Mouse (Mus musculus) small intestine, adult 2 months (tissue): ENCODE results near the gene Aifm1. TPM values are rescaled to one million over a fixed set of nuclear protein-coding genes. Genes with fewer than 3 reads are reported as not detected.

Experiments used
- H3K27ac ChIP-seq: fragments of 200-500 bp; 2 replicates; pipeline ENCODE4 v1.5.1; 2012; ENCODE audit warnings: low read depth, low read length, control low read depth, inconsistent platforms; ENCODE audit not compliant: insufficient read depth
- H3K27me3 ChIP-seq: fragments of 200-500 bp; 2 replicates; pipeline ENCODE4 v1.6.1; 2012; ENCODE audit warnings: mild to moderate bottlenecking, moderate library complexity, low read length, inconsistent platforms; ENCODE audit not compliant: control insufficient read depth, insufficient read depth
- H3K36me3 ChIP-seq: fragments of 200-500 bp; 2 replicates; pipeline ENCODE4 v1.6.1; 2012; ENCODE audit warnings: mild to moderate bottlenecking, low read length, control low read depth, inconsistent platforms; ENCODE audit not compliant: control insufficient read depth, insufficient read depth
- H3K4me1 ChIP-seq: fragments of 200-500 bp; 2 replicates; pipeline ENCODE4 v1.6.1; 2012; ENCODE audit warnings: low read length, inconsistent platforms, mixed read lengths; ENCODE audit not compliant: control insufficient read depth, insufficient read depth, insufficient read length
- H3K4me3 ChIP-seq: fragments of 200-500 bp; 2 replicates; pipeline ENCODE4 v1.5.1; 2012; ENCODE audit warnings: low read depth, mild to moderate bottlenecking, control low read depth, inconsistent platforms, low read length, moderate library complexity
- CTCF ChIP-seq: fragments of 200-500 bp; IDR thresholded peaks from 2 replicates; pipeline ENCODE4 v1.5.1; 2012; ENCODE audit warnings: low read depth, mild to moderate bottlenecking, control low read depth, inconsistent platforms, low read length, moderate library complexity, mixed read lengths; ENCODE audit not compliant: insufficient replicate concordance, insufficient read length; ENCODE audit errors: extremely low read depth
- POLR2A ChIP-seq: fragments of 200-500 bp; IDR thresholded peaks from 2 replicates; pipeline ENCODE4 v1.6.1; 2012; ENCODE audit warnings: low read depth, mild to moderate bottlenecking, control low read depth, inconsistent platforms, low read length, moderate library complexity
- WGBS: fragments of 180-500 bp; shearing (Covaris S2); methylation state at CpG from one replicate; pipeline ENCODE4 v1.1.7; 2018; 5-methylcytosine and 5-hydroxymethylcytosine counted together
- polyA plus RNA-seq: library from polyadenylated mRNA; depleted of rRNA; stranded (reverse); fragments of >200 nt; gene quantifications from 2 replicates; pipeline ENCODE4 v1.2.3, GENCODE M21; 2012; rRNA removed

Gene Aifm1
- polyA plus RNA-seq, 1 experiment, result 11.5 TPM

DNA sequence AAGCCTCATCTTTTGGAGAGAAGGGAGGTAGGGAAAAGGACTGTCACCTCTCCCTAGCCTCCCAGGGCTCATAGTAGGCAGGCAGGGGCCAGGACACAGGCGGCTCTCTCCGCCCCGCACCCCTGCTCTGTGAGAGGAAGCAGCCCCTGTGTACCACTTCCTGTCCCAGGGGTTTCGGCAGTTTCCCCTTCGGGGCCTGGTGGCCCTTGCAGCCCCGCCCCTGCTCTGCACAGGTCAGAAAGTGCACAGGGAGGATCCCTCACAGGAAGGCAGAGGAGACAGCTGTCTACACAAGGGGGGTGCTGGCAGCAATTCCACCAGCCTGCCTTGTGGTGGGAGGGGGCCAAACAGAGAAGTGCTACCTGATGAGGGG is 79.8 kb downstream of the Aifm1 start:
- 29% methylated on average over 6 of the region's 6 CpGs for WGBS

DNA sequence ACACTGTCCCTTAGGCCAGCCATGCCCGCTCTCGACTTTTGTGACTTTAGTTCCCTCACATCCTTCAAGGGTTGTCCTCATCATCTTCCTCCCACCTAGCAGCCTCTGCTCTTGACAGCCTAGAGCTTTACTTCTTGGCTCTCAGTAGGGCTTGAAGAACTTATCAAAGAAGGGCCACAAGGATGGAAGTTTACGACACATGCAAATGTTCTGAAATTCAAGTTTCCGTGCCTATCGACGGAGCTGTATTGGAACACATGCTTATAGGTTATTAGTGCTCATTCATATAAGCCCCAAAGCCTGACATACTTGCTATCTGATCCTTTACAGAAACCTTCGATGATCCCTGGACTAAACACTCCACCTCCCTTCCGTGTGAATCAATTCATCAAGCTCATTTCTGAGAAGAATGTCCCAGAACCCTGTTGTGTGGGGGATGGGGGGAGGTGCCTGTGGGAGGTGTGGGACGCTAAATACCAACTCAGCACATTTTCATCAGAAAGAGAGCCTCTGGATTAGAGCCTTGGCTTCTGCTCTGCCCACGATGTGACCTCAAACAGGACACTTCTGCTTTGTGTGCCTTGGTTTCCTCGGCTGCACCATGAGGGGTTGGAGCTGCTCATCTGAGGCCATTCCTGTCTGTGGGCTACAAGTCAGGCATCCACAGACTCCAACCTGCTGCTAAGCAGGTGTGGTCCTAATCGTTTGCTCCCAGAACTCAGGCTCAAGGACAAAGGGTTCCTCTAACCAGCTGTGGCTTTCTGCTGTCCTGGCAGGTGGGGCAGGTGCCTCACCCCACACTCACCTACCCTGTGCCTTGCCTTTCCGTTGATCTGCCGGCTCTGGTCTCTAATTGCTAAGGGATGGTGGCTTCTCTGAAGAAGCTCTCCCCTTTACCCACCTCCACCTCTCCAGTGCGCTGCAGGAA is 80.5 kb downstream of the Aifm1 start:
- no peak for TF ChIP-seq CTCF
- no peak for TF ChIP-seq POLR2A
- Histone ChIP-seq H3K4me3 (peak overlapping the region; percentile 44), H3K4me1 (peaks cover 40% of the 10 kb centered on the region), H3K27me3 (no peaks in the 10 kb centered on the region), H3K27ac (peak overlapping the region; percentile 88), H3K36me3 (no peaks in the 10 kb centered on the region)
- 56% methylated on average over 15 of the region's 15 CpGs for WGBS

More for the DNA sequence above, 79.8 kb downstream of the Aifm1 start:
- H3K4me3 ChIP-seq, result peak overlapping the region; percentile 44
- no peak for TF ChIP-seq POLR2A
- no peak for TF ChIP-seq CTCF
- no peaks in the 10 kb centered on the region for H3K36me3 ChIP-seq
- H3K27ac ChIP-seq, result peak overlapping the region; percentile 88
- peaks cover 39% of the 10 kb centered on the region for H3K4me1 ChIP-seq
- no peaks in the 10 kb centered on the region for H3K27me3 ChIP-seq

DNA sequence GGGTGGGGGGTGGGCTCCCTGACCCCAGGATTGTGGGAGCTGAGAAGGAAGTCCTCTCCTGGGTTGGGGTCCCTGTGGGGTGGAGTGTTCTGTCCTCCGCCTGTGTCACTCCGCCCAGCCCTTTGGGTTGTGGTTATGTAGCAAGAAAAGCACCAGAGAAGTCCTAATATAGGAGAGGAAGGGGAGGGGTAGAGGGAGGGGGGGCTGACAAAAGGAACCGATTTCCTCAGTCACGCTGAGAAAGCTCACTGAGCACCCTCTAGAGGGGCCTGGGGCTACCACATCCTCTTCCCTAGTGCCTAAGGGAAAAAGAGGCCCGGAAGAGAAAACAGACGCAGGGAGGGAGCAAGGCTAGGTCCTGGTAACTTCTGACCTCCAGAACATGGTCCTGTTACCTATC is 83.8 kb downstream of the Aifm1 start:
- TF ChIP-seq POLR2A, result no peak
- TF ChIP-seq CTCF, result 0 out of 2 replicates have a peak, but pooled peaks have one; percentile 9
- Histone ChIP-seq H3K27me3 (no peaks in the 10 kb centered on the region), H3K4me1 (peaks cover 41% of the 10 kb centered on the region), H3K27ac (peak overlapping the region; percentile 41), H3K4me3 (no peak overlapping the region), H3K36me3 (no peaks in the 10 kb centered on the region)
- 66% methylated on average over 6 of the region's 6 CpGs for WGBS

DNA sequence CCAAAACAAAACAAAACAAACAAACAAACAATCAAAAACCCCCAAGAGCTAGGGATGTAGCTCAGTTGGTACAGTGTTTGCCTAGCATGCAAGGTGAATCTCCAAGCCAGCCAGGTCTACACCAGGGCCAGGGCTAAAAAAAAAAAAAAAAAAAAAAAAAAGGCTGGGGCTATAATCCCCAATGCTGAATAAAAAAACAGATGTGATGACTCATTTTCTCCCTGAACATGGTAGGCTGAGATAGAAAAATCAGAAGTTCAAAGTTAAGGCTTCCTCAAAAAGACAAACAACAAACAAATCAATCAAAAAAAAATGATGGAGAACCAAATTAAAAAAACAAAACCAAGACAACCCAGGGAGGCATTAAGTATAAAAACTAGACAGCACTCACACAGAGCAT is 84.3 kb downstream of the Aifm1 start:
- no peak overlapping the region for H3K4me3 ChIP-seq
- no peak overlapping the region for H3K27ac ChIP-seq
- H3K4me1 ChIP-seq, result peaks cover 41% of the 10 kb centered on the region
- H3K27me3 ChIP-seq, result no peaks in the 10 kb centered on the region
- no peaks in the 10 kb centered on the region for H3K36me3 ChIP-seq
- no peak for TF ChIP-seq POLR2A
- TF ChIP-seq CTCF, result no peak

DNA sequence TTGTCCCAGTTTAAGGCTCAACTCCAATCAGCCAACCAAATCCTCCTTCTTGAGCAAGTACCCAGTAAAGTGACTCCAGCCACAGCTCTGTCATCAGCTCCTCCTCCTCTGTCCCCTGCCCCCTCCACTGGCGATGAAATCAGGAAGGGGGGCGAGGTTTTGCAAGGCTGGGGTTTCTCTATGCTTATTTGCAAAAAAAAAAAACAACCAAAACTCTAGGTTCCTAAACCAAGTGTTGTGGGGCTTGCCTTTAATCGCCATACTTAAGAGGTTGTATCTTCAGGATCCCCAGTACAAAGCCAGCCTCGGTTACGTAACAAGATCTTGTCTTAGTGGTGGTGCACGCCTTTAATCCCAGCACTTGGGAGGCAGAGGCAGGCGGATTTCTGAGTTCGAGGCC is 84.7 kb downstream of the Aifm1 start:
- no peak overlapping the region; the same call in 1 of the 2 replicates for H3K27ac ChIP-seq

DNA sequence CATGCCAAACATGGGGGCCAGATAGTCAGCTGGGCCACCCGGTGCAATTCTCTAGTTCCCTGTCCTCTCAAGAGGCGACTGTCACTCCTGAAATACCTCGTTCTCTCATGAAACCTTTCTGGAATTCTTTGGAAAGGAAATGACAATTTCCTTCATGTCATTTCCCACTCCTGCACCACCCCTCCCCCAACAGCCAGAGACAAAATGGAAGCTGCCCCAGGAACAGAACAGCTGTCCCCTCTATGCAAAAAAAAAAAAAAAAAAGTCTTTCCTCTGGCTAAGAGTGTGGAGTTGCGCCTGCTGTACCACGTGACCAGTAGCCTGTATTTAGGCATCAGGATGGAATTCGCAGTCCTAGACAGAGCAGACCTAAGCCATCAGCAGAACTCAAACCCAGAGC is 85.1 kb downstream of the Aifm1 start:
- Histone ChIP-seq H3K27ac (peak overlapping the region; percentile 49; the same call in 1 of the 2 replicates), H3K27me3 (no peaks in the 10 kb centered on the region), H3K4me1 (peaks cover 39% of the 10 kb centered on the region), H3K4me3 (no peak overlapping the region), H3K36me3 (no peaks in the 10 kb centered on the region)
- TF ChIP-seq CTCF (no peak), POLR2A (no peak)
- WGBS, result 68% methylated on average over 6 of the region's 6 CpGs

More for the DNA sequence above, 84.7 kb downstream of the Aifm1 start:
- 75% methylated on average over 8 of the region's 8 CpGs for WGBS
- H3K4me3 ChIP-seq, result no peak overlapping the region
- H3K4me1 ChIP-seq, result peaks cover 39% of the 10 kb centered on the region
- TF ChIP-seq POLR2A (no peak), CTCF (no peak)
- no peaks in the 10 kb centered on the region for H3K27me3 ChIP-seq
- no peaks in the 10 kb centered on the region for H3K36me3 ChIP-seq

- Histone ChIP-seq H3K36me3 (peaks cover 9% of the 10 kb centered on the region; the same call in 1 of the 2 replicates), H3K4me1 (peaks cover 36% of the 10 kb centered on the region), H3K27ac (peak overlapping the region; percentile 85), H3K4me3 (peak overlapping the region; percentile 31; the same call in 1 of the 2 replicates), H3K27me3 (no peaks in the 10 kb centered on the region)
- WGBS, result 27% methylated on average over 7 of the region's 7 CpGs
- TF ChIP-seq POLR2A (no peak), CTCF (no peak)
These were observed 88.1 kb downstream of the Aifm1 start for GRCm38 (mm10) chrX:48425280-48425679.

Other genes starting within 250 kb of the Aifm1 start
- gene Bcorl1, start 172.2 kb downstream of the Aifm1 start, polyA plus RNA-seq, result 4.4 and 6.8 TPM in 2 replicates
- gene Elf4, start 50.4 kb downstream of the Aifm1 start, polyA plus RNA-seq, result 12.3 and 36.8 TPM in 2 replicates
- gene Rab33a, start 5.7 kb upstream of the Aifm1 start, polyA plus RNA-seq, result 0.72 TPM in 1 of 2 replicates, not detected in the other
- 0.19 and 0.65 TPM in 2 replicates for gene Zfp280c, start 80.9 kb upstream of the Aifm1 start, polyA plus RNA-seq
- 0.10 and 0.33 TPM in 2 replicates for gene Slc25a14, start 109.8 kb upstream of the Aifm1 start, polyA plus RNA-seq
- 0.04 and 0.55 TPM in 2 replicates for gene Gpr119, start 160.9 kb upstream of the Aifm1 start, polyA plus RNA-seq
- gene Rbmx2, start 181.4 kb upstream of the Aifm1 start, polyA plus RNA-seq, result 0.10 and 0.24 TPM in 2 replicates